Mouse (Mus musculus) thymus, adult 2 months (tissue): ENCODE measurements around the gene Olfr281.

Source experiments
- CTCF ChIP-seq: fragments of 200-500 bp; IDR thresholded peaks from 2 replicates; pipeline ENCODE4 v1.5.1; 2012; ENCODE audit warnings: mild to moderate bottlenecking, control low read depth, low read length, moderate library complexity, borderline replicate concordance; ENCODE audit not compliant: control insufficient read depth, poor library complexity, insufficient read depth; ENCODE audit errors: extremely low read depth
- POLR2A ChIP-seq: fragments of 200-500 bp; IDR thresholded peaks from 2 replicates; pipeline ENCODE4 v1.6.1; 2012; ENCODE audit warnings: mild to moderate bottlenecking, low read length, control low read depth, moderate library complexity; ENCODE audit not compliant: control insufficient read depth, poor library complexity, insufficient read depth; ENCODE audit errors: extremely low read depth

DNA sequence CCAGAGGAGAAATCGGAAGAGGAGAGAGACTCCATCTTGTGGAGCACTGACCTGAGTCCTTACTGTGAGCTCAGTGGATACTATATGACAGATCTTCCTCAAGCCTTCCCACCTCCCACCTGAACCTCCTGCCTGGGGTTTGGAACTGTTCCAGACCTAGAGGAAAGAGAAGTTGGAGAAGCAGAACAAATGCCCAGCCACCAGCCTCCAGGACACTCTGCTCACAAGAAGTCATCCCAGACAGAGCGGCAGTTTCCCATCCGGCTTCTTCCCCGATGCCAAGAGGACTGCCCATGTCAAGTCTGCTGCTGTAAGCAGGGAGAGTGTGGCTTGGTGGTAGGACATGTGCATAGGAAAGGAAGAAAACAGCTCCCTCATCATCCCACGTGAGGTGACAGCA, 23.9 kb downstream of the Olfr281 start:
- no peak for TF ChIP-seq CTCF
- no peak for TF ChIP-seq POLR2A
